Mouse (Mus musculus) cerebellum, adult 2 months (tissue): Measurements from ENCODE around the gene Dok1.

Experiments
- CTCF ChIP-seq: fragments of 200-500 bp; IDR thresholded peaks from 2 replicates; pipeline ENCODE4 v1.5.1; 2011; ENCODE audit warnings: low read depth, mild to moderate bottlenecking, control low read depth, low read length, moderate library complexity, borderline replicate concordance; ENCODE audit not compliant: insufficient read depth
- POLR2A ChIP-seq: fragments of 200-500 bp; IDR thresholded peaks from 2 replicates; pipeline ENCODE4 v1.6.1; 2011; ENCODE audit warnings: low read length, control low read depth, borderline replicate concordance; ENCODE audit not compliant: insufficient read depth

DNA sequence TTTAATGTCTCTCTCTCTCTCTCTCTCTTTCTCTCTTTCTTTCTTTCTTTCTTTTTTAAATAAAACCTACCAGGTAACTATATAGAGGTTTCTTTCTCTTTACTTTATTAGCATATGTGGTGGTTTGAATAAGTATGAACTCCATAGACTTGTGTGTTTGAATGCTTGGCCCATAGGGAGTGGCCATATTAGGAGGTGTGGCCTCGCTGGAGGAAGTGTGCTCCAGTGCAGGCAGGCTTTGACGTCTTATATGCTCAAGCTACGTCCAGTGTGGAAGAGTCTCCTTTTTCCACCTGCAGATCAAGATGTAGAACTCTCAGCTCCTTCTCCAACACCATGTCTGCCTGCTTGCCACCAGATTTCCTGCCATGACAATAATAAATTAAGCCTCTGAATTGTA lies 14.2 kb downstream of the Dok1 start:
- no peak for TF ChIP-seq CTCF
- TF ChIP-seq POLR2A = no peak
